Mouse (Mus musculus) left cerebral cortex, adult 2 months (tissue): Measurements from ENCODE around the gene Ndst2. TPM values are rescaled to one million over a fixed set of nuclear protein-coding genes. Genes with fewer than 3 reads are reported as not detected.

Experiments
- DNase-seq, 2 experiments: peaks; one replicate each; pipeline ENCODE4 v3.0.0; 2021 to 2022; ENCODE audit warnings: low spot score in 2 of 2, mixed read lengths in 1 of 2; ENCODE audit errors: extremely low spot score in 1 of 2
- H3K27ac ChIP-seq: fragments of 200-600 bp; 2 replicates; pipeline ENCODE4 v1.8.1; 2022
- H3K4me3 ChIP-seq: fragments of 200-600 bp; 2 replicates; pipeline ENCODE4 v1.8.1; 2022
- CTCF ChIP-seq: fragments of 200-600 bp; IDR thresholded peaks from 2 replicates; pipeline ENCODE4 v1.8.1; 2022; ENCODE audit warnings: antibody characterized with exemption, mild to moderate bottlenecking, moderate library complexity
- intact Hi-C: fragments of 180-260 bp; cut with DNase I; formaldehyde crosslinking; loops from one replicate; pipeline ENCODE4 v1.15.1; 2025
- microRNA-seq, 2 experiments: library from miRNA; unstranded; fragments of <30 nt; microRNA quantifications; one replicate each; pipeline ENCODE4 v1.2.0; 2021
- total RNA-seq, 2 experiments: library from RNA; stranded (reverse); gene quantifications; 2 replicates each; pipeline ENCODE4 v1.2.3; 2021

The Ndst2 gene
- total RNA-seq, 2 experiments from 2014 or later: 15.5 to 17.7 TPM

GRCm38 (mm10) chr14:20694884-20695760 lies 39.2 kb downstream of the Ndst2 start, which contains the start of gene Fut11:
Gene Fut11, plus strand, starts transcription at chr14:20694968.
- intact Hi-C loops: no loop called here
- no peak for TF ChIP-seq CTCF
- peak; percentile 81 to 84 for DNase-seq

GRCm38 (mm10) chr14:20694185-20694883 lies 40.0 kb downstream of the Ndst2 start:
- intact Hi-C loops: no loop called here
- no peak for DNase-seq
- H3K27ac ChIP-seq: peak overlapping the region; percentile 99
- no peak for TF ChIP-seq CTCF
- peak overlapping the region; percentile 99 for H3K4me3 ChIP-seq

More at GRCm38 (mm10) chr14:20694884-20695760, 39.2 kb downstream of the Ndst2 start, which contains the start of gene Fut11:
- Histone ChIP-seq H3K27ac (peak within 1 kb of the TSS; percentile 99), H3K4me3 (peak within 1 kb of the TSS; percentile 99)

- no peak for DNase-seq
- H3K27ac ChIP-seq: peak overlapping the region; percentile 99; the same call in 1 of the 2 replicates
- TF ChIP-seq CTCF: no peak
- intact Hi-C loops: no loop called here
- H3K4me3 ChIP-seq: no peak overlapping the region
These were observed 40.7 kb downstream of the Ndst2 start for GRCm38 (mm10) chr14:20693589-20694101.

GRCm38 (mm10) chr14:20691772-20692171 lies 42.6 kb downstream of the Ndst2 start:
- Histone ChIP-seq H3K4me3 (no peak overlapping the region), H3K27ac (no peak overlapping the region)
- TF ChIP-seq CTCF: no peak
- no peak for DNase-seq
- intact Hi-C loops: no loop called here

- no peak overlapping the region for H3K4me3 ChIP-seq
These were observed 45.4 kb downstream of the Ndst2 start for GRCm38 (mm10) chr14:20689009-20689408.

GRCm38 (mm10) chr14:20686576-20686975 lies 47.8 kb downstream of the Ndst2 start:
- no peak for DNase-seq
- intact Hi-C loops: no loop called here
- Histone ChIP-seq H3K4me3 (no peak overlapping the region), H3K27ac (no peak overlapping the region)
- TF ChIP-seq CTCF: no peak

More at GRCm38 (mm10) chr14:20689009-20689408, 45.4 kb downstream of the Ndst2 start:
- TF ChIP-seq CTCF: no peak
- H3K27ac ChIP-seq: no peak overlapping the region
- intact Hi-C loops: no loop called here
- DNase-seq: no peak

GRCm38 (mm10) chr14:20682498-20682897 lies 51.9 kb downstream of the Ndst2 start:
- DNase-seq: no peak
- intact Hi-C loops: no loop called here
- Histone ChIP-seq H3K4me3 (no peak overlapping the region), H3K27ac (no peak overlapping the region)
- TF ChIP-seq CTCF: no peak

GRCm38 (mm10) chr14:20681742-20682141 lies 52.6 kb downstream of the Ndst2 start:
- DNase-seq: no peak
- TF ChIP-seq CTCF: no peak
- no peak overlapping the region for H3K4me3 ChIP-seq
- H3K27ac ChIP-seq: no peak overlapping the region
- intact Hi-C loops: no loop called here

GRCm38 (mm10) chr14:20677906-20678305 lies 56.5 kb downstream of the Ndst2 start:
- DNase-seq: no peak
- Histone ChIP-seq H3K4me3 (no peak overlapping the region), H3K27ac (no peak overlapping the region)
- TF ChIP-seq CTCF: no peak
- intact Hi-C loops: no loop called here

- intact Hi-C loops: no loop called here
- DNase-seq: peak; percentile 96 to 99
- no peak for TF ChIP-seq CTCF
- Histone ChIP-seq H3K4me3 (peak within 1 kb of the TSS; percentile 76), H3K27ac (peak within 1 kb of the TSS; percentile 88)
These were observed 60.1 kb downstream of the Ndst2 start, which contains the start of gene Sec24c for GRCm38 (mm10) chr14:20674064-20674833. Gene Sec24c, plus strand, starts transcription at chr14:20674308.

- no peak; the same call in 1 of the 2 replicates for TF ChIP-seq CTCF
These were observed 60.7 kb downstream of the Ndst2 start for GRCm38 (mm10) chr14:20673735-20674063.

More at GRCm38 (mm10) chr14:20673735-20674063, 60.7 kb downstream of the Ndst2 start:
- peak overlapping the region; percentile 63; the same call in 1 of the 2 replicates for H3K27ac ChIP-seq
- DNase-seq: peak; percentile 43 to 56
- H3K4me3 ChIP-seq: peak overlapping the region; percentile 76
- intact Hi-C loops: no loop called here

Small RNA genes within 50 kb of the gene (microRNA-seq; reads per million reads assigned to microRNA genes)
- 0.72 to 0.73 reads per million in 2 experiments for gene Mir6946

Other genes with a start within 250 kb of the Ndst2 start
- 1 to 10 TPM in 1 of 2 experiments, under 1 TPM in 1; 0.97 to 1.2 TPM for gene Mss51, start 237.7 kb downstream of the Ndst2 start, total RNA-seq
- gene Ppp3cb, start 188.0 kb downstream of the Ndst2 start, total RNA-seq: 100 to 1,000 TPM; 267 to 280 TPM
- gene Usp54, start 93.5 kb downstream of the Ndst2 start, total RNA-seq: 10 to 100 TPM; 42.2 to 48.8 TPM
- not detected for gene Myoz1, start 78.0 kb downstream of the Ndst2 start, total RNA-seq
- under 1 TPM; 0.21 to 0.23 TPM for gene Synpo2l, start 66.2 kb downstream of the Ndst2 start, total RNA-seq
- gene Sec24c, start 60.3 kb downstream of the Ndst2 start, total RNA-seq: 100 to 1,000 TPM; 113 to 115 TPM
- gene Fut11, start 39.6 kb downstream of the Ndst2 start, total RNA-seq: 10 to 100 TPM; 17.6 to 18.2 TPM
- gene Chchd1, start 31.6 kb downstream of the Ndst2 start, total RNA-seq: 10 to 100 TPM; 47.3 to 48.1 TPM
- gene Zswim8, start 27.0 kb downstream of the Ndst2 start, total RNA-seq: 100 to 1,000 TPM; 176 to 180 TPM
- gene Camk2g, start 59.5 kb upstream of the Ndst2 start, total RNA-seq: 100 to 1,000 TPM; 328 to 345 TPM
- 1 to 10 TPM; 6.5 to 9.6 TPM for gene Plau, start 102.1 kb upstream of the Ndst2 start, total RNA-seq
- 10 to 100 TPM; 23.7 to 25.0 TPM for gene Vcl, start 194.8 kb upstream of the Ndst2 start, total RNA-seq